Mouse (Mus musculus) small intestine, adult 2 months (tissue): ENCODE measurements around the gene Rgsl1.

Experiments
- CTCF ChIP-seq: fragments of 200-500 bp; IDR thresholded peaks from 2 replicates; pipeline ENCODE4 v1.5.1; 2012; ENCODE audit warnings: low read depth, mild to moderate bottlenecking, control low read depth, inconsistent platforms, low read length, moderate library complexity, mixed read lengths; ENCODE audit not compliant: insufficient replicate concordance, insufficient read length; ENCODE audit errors: extremely low read depth
- POLR2A ChIP-seq: fragments of 200-500 bp; IDR thresholded peaks from 2 replicates; pipeline ENCODE4 v1.6.1; 2012; ENCODE audit warnings: low read depth, mild to moderate bottlenecking, control low read depth, inconsistent platforms, low read length, moderate library complexity

DNA sequence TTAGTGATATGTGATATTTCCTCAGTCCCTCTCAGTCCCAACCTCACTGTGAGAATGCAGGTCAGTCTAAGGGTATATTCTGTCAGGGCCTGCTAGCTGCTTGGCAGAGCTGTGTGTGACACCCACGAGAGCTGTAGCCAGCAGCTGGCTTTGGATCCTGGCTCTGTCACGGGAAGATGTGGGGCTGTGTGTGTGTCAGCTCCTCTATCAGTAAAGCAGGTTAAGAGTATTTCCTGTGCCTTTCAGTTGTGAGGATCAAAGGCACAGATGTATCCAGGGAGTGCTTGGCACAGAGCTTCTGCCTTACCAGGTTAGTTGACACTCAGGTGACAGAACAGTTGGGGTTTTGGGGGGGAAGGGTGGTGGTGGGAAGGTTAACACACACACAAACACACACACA, 114.1 kb downstream of the Rgsl1 start:
- TF ChIP-seq CTCF, result no peak
- no peak for TF ChIP-seq POLR2A
